Mouse (Mus musculus) brain, embryonic 14.5 days (tissue): ENCODE data around the gene Mlec.

Source experiments
- CTCF ChIP-seq: fragments of 200-500 bp; IDR thresholded peaks from 2 replicates; pipeline ENCODE4 v1.5.1; 2012; ENCODE audit warnings: inconsistent platforms, mild to moderate bottlenecking, moderate library complexity, borderline replicate concordance; ENCODE audit not compliant: insufficient read depth, insufficient read length; ENCODE audit errors: extremely low read depth
- POLR2A ChIP-seq: fragments of 200-500 bp; IDR thresholded peaks from 2 replicates; pipeline ENCODE4 v1.6.1; 2012; ENCODE audit warnings: mild to moderate bottlenecking, inconsistent platforms, borderline replicate concordance; ENCODE audit not compliant: poor library complexity, insufficient read depth, insufficient read length, severe bottlenecking; ENCODE audit errors: extremely low read depth

DNA sequence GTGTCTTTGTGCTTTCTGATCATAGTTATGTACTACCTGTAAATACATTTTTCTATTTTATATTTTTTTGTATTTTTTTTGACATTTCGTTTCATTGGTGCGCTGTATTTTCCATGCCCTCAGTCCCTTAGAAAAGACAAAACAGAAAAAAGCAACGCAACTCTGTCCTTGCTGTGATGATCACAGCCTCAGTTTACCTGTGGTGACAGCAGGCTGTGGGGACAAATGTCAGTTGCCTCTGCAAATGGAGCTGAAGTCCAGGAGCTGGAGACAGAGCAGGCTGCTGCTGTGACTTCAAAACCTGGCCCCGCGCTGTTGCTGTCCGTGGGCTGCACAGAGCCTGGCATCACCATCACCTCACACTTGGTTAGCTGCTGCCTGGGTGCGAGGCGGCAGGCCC is 59.8 kb downstream of the Mlec start, which contains the start of gene Gm10401:
- TF ChIP-seq POLR2A (no peak), CTCF (no peak)
